Mouse (Mus musculus): ENCODE measurements around the gene Fgd3. TPM values are rescaled to one million over a fixed set of nuclear protein-coding genes. Genes with fewer than 3 reads are reported as not detected.

Fgd3 gene
- polyA plus RNA-seq, 1 experiment from 2014 or later: 0.74 TPM

DNA sequence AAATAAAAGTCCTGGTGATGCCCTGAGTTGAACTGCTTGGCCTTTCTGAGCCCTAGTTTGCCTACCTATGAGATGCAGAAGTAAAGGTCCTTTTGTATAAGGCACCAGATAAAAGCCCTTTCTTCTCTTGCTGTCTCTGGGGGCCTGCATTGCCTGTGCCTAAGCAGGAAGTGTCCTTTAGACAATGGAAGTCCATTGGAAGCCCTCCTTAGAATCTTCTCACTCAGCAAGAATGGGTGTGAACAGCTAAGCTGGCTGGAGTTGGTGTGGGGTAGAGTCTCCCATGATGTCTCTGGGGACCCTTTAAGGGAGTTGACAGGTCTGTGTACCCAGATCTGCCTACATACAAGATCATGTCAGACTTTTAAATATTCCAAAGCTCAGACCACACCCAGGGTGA is 33.3 kb upstream of the Fgd3 start:
- no peak overlapping the region for H3K9ac ChIP-seq
- ATAC-seq (replicated peaks; ENCODE audit: low FRiP score): no peak
- peaks cover 16% of the 10 kb centered on the region; the same call in 1 of the 2 replicates for H3K36me3 ChIP-seq
- peaks cover 10% of the 10 kb centered on the region for H3K4me1 ChIP-seq
- H3K4me2 ChIP-seq: no peak overlapping the region
- H3K4me3 ChIP-seq (replicated peaks): no peak overlapping the region
- H3K27ac ChIP-seq: no peak overlapping the region
- H3K27me3 ChIP-seq: no peaks in the 10 kb centered on the region
- H3K9me3 ChIP-seq (replicated peaks): no peaks in the 10 kb centered on the region

DNA sequence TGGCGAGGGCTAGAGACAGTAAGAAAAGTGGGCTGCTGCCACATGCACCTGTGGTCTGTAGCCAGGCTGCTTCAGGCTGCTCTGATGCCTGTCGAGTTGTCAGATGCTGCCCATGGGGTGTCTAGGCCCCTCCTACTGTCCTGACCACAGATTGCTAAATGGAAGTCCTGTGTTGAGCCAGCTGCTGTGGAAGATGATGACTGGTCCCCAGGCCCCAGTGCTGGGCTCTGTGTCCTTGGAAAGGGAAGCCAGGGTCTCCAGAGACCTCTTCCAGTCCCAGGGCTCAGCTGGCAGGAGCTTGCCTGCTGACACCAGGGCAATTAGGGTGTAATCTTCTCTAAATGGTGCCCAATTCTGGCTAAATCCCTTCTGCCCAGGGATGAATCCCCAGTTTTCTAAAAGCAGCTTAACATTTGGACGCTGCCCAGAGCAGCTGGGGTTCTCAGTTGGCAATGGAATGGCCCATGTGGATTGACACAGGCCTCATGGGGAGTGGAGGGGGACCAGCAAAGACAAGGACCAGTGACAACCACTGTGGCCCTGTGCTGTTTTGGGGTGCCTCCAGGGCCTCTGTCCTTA is 32.6 kb upstream of the Fgd3 start:
- Histone ChIP-seq H3K4me2 (no peak overlapping the region), H3K36me3 (peaks cover 16% of the 10 kb centered on the region; the same call in 1 of the 2 replicates), H3K27me3 (no peaks in the 10 kb centered on the region), H3K4me1 (peaks cover 10% of the 10 kb centered on the region), H3K27ac (no peak overlapping the region), H3K9me3 (replicated peaks) (no peaks in the 10 kb centered on the region), H3K9ac (no peak overlapping the region), H3K4me3 (replicated peaks) (no peak overlapping the region)
- ATAC-seq (replicated peaks; ENCODE audit: low FRiP score): no peak
- 70% methylated on average over 3 of the region's 3 CpGs for WGBS

DNA sequence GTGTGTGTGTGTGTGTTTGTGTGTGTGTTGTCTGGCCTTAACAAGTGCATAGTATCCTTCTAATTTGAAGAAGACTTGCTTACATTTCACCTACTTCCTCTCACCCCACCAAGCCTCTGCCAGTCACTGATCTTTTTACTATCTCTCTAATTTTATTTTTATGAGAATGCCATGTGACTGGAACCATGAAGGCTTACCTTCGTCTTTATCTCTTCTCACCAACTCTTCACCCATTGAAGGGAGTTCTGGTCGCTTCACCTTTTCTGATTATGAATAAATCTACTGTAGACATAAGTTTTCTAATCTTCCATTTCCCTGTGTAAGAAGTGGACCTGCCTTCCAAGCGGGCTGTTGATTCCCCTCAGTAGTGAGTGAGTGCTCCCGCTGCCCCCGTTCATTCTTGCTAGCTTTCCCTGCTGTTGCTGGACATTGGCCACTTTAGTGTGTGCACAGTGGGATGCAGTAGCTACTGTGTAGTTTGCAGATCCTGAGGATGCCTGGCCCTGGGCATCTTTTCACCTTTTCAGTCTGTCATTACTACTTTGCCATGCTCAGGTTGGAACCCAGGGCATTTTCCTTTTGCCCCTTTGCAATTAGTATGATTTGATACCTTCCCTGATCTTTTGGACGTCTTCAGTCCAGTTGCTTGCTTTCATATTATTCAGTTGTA is 29.9 kb upstream of the Fgd3 start:
- H3K36me3 ChIP-seq: 0 out of 2 replicates have a peak, but pooled peaks cover 2% of the 10 kb centered on the region
- H3K4me2 ChIP-seq: no peak overlapping the region
- ATAC-seq (replicated peaks; ENCODE audit: low FRiP score): no peak
- no peak overlapping the region for H3K4me3 ChIP-seq (replicated peaks)
- no peak overlapping the region for H3K9ac ChIP-seq
- no peak overlapping the region for H3K27ac ChIP-seq
- H3K27me3 ChIP-seq: no peaks in the 10 kb centered on the region
- WGBS: 93% methylated on average over 6 of the region's 6 CpGs
- peaks cover 16% of the 10 kb centered on the region for H3K4me1 ChIP-seq
- H3K9me3 ChIP-seq (replicated peaks): no peaks in the 10 kb centered on the region

DNA sequence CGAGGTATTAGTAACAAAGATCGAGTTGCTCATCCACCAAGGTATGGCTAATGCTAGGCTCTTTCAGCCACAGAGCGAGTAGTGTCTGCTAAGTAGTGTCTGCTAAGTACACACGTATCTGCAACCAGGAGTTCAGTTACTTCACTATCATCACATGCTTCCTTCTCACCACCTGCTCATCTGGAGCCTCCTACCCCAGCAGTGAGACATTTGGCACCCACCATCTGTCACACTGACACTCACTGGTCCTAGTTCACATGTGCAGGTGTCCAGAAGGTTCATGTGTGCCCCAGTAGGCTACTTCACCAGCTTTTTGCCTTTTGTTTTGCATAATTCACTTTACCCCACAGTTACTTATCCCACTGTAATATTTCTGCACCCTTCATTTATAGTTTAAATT is 29.2 kb upstream of the Fgd3 start:
- 0 out of 2 replicates have a peak, but pooled peaks cover under 1% of the 10 kb centered on the region for H3K36me3 ChIP-seq
- H3K4me2 ChIP-seq: no peak overlapping the region
- H3K27me3 ChIP-seq: no peaks in the 10 kb centered on the region
- H3K27ac ChIP-seq: no peak overlapping the region
- H3K9me3 ChIP-seq (replicated peaks): no peaks in the 10 kb centered on the region
- 90% methylated on average over 4 of the region's 4 CpGs for WGBS
- no peak for ATAC-seq (replicated peaks; ENCODE audit: low FRiP score)
- H3K9ac ChIP-seq: no peak overlapping the region
- peaks cover 19% of the 10 kb centered on the region for H3K4me1 ChIP-seq
- H3K4me3 ChIP-seq (replicated peaks): no peak overlapping the region

DNA sequence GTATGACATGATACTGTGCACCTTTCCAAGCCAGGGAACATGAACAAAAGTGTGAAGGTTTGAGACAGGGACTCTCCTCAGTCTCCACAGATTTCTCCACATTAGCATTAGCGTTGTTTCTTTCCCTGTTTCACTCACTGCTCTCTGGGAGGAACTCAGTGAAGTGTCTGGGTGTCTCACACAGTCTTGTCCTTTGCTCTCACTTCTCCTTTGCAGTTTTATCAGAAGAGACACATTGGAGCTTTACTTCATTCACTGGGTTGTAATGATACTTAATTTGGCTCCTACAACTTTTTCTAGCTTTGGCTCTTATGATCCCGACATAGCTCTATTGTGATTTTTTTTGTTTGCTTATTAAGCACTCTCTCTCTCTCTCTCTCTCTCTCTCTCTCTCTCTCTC is 28.4 kb upstream of the Fgd3 start:
- H3K27me3 ChIP-seq: no peaks in the 10 kb centered on the region
- ATAC-seq (replicated peaks; ENCODE audit: low FRiP score): no peak
- 87% methylated on average over 2 of the region's 2 CpGs for WGBS
- no peak overlapping the region for H3K27ac ChIP-seq
- H3K9ac ChIP-seq: no peak overlapping the region
- H3K4me1 ChIP-seq: peaks cover 27% of the 10 kb centered on the region
- H3K4me2 ChIP-seq: no peak overlapping the region
- H3K9me3 ChIP-seq (replicated peaks): no peaks in the 10 kb centered on the region
- no peaks in the 10 kb centered on the region for H3K36me3 ChIP-seq
- no peak overlapping the region for H3K4me3 ChIP-seq (replicated peaks)

DNA sequence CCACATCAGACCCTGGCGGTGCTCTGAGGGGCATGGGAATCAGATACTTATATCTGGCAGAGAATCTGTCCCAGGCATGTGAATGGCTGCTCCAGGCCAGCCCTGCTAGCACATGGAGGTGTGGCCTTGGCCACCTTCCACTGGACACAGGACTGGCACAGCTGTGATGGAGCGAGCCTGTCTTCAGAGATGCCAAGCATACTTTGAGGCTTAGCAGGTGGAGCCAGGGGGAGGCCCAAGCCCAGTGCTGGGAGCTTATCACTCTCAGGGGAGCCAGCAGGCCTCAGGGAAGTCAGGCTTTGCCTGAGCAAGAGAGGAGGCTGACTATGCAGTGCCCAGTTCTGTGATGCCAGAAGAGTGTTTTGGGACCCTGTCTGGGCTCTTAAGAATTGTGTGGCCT is 25.4 kb upstream of the Fgd3 start:
- Histone ChIP-seq H3K4me3 (replicated peaks) (no peak overlapping the region), H3K27me3 (no peaks in the 10 kb centered on the region), H3K9ac (no peak overlapping the region), H3K27ac (no peak overlapping the region), H3K4me1 (peaks cover 39% of the 10 kb centered on the region), H3K36me3 (no peaks in the 10 kb centered on the region), H3K4me2 (no peak overlapping the region), H3K9me3 (replicated peaks) (no peaks in the 10 kb centered on the region)
- WGBS: 69% methylated on average over 2 of the region's 2 CpGs
- no peak for ATAC-seq (replicated peaks; ENCODE audit: low FRiP score)

DNA sequence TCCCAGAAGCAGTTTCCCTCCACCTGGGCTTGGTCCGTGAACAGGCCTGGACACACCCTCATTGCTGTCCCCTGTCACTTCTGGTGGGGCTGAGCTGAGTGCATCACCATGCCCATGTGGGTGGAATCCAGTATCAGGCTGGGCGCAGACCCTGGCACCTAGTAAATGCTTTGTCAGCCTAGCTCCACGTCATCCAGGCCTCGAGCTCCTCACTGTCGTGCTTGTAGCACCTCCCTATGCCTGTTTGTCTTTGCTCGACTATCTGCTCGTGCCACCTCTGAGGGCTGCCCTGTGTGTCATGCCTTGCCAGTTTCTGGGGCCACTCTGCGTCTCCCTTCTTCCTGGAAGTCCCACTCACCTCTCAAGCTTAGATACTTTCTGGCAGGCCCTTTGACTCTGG is 24.5 kb upstream of the Fgd3 start:
- H3K9ac ChIP-seq: no peak overlapping the region
- no peaks in the 10 kb centered on the region for H3K9me3 ChIP-seq (replicated peaks)
- peaks cover 40% of the 10 kb centered on the region for H3K4me1 ChIP-seq
- H3K36me3 ChIP-seq: no peaks in the 10 kb centered on the region
- no peak overlapping the region for H3K4me2 ChIP-seq
- no peak for ATAC-seq (replicated peaks; ENCODE audit: low FRiP score)
- no peaks in the 10 kb centered on the region for H3K27me3 ChIP-seq
- WGBS: 71% methylated on average over 8 of the region's 8 CpGs
- no peak overlapping the region for H3K4me3 ChIP-seq (replicated peaks)
- no peak overlapping the region for H3K27ac ChIP-seq

DNA sequence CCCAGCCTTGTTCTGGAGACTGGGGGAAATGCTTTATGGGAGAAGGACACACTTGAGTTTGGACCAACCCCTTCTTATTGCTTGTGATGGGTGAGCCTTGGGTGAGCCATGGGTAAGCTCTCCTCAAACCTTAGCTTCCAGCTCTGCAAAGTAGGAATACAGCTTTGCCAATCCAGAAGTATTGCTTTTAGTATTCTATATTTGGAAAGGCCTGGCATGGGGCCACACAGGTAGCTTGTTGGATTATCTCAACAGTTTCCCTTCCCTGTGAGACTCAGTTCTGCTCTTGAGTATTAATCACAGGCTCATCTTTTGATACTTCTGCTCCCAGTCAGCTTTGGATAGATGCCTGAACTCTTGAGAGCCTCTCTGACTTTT is 22.6 kb upstream of the Fgd3 start:
- Histone ChIP-seq H3K36me3 (no peaks in the 10 kb centered on the region), H3K4me1 (peaks cover 40% of the 10 kb centered on the region), H3K4me3 (replicated peaks) (peak overlapping the region; percentile 85), H3K4me2 (peak overlapping the region; percentile 78), H3K27me3 (no peaks in the 10 kb centered on the region), H3K9me3 (replicated peaks) (no peaks in the 10 kb centered on the region), H3K9ac (peak overlapping the region; percentile 90; the same call in 1 of the 2 replicates), H3K27ac (no peak overlapping the region)
- ATAC-seq (replicated peaks; ENCODE audit: low FRiP score): no peak

DNA sequence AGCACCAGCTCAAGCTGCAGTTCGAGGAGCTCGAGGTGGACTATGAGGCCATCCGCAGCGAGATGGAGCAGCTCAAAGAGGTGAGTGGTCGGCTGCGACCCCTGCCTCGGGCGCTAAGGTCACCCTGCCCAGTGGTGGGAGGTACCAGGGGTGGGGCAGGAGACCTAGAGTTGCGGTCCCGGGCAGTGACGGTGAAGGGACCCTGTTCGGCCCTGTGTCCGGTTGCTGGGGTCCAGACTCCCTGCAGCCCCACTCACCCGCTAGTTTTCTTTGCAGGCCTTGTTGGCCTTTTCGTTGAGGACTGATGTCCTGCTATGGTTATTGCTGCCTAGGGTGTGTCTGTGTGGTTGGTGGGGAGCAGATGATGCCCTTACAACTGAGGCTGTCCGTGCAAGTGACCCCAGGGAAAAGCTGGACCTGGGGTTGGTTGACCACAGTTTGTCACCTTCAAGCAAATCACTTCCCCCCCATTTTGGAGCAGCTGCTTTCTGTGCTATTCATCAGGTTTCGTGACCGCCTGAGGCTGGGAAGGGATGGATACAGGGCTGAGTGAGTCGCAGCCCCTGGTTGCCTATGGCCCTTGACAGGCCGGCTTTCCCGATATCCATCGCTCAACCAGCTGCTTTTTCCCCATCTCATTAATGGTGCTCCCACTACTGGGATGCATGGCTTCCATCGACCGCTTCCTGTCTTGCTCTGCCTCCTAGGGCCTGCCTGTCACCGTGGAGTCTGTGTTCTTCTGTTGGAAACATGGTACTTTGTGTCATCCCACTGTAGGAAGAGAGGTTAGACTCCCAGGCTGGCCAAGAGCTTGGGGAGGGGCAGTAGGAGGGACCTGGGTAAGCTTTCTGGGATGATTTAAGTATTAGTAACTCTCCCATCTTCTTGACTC is 22.0 kb upstream of the Fgd3 start:
- peaks cover 40% of the 10 kb centered on the region for H3K4me1 ChIP-seq
- H3K9ac ChIP-seq: peak overlapping the region; percentile 90
- H3K4me2 ChIP-seq: peak overlapping the region; percentile 78
- no peaks in the 10 kb centered on the region for H3K27me3 ChIP-seq
- H3K27ac ChIP-seq: peak overlapping the region; percentile 63
- H3K4me3 ChIP-seq (replicated peaks): peak overlapping the region; percentile 85
- H3K36me3 ChIP-seq: no peaks in the 10 kb centered on the region
- 6% methylated on average over 25 of the region's 25 CpGs for WGBS
- ATAC-seq (replicated peaks; ENCODE audit: low FRiP score): peak; percentile 37
- no peaks in the 10 kb centered on the region for H3K9me3 ChIP-seq (replicated peaks)

DNA sequence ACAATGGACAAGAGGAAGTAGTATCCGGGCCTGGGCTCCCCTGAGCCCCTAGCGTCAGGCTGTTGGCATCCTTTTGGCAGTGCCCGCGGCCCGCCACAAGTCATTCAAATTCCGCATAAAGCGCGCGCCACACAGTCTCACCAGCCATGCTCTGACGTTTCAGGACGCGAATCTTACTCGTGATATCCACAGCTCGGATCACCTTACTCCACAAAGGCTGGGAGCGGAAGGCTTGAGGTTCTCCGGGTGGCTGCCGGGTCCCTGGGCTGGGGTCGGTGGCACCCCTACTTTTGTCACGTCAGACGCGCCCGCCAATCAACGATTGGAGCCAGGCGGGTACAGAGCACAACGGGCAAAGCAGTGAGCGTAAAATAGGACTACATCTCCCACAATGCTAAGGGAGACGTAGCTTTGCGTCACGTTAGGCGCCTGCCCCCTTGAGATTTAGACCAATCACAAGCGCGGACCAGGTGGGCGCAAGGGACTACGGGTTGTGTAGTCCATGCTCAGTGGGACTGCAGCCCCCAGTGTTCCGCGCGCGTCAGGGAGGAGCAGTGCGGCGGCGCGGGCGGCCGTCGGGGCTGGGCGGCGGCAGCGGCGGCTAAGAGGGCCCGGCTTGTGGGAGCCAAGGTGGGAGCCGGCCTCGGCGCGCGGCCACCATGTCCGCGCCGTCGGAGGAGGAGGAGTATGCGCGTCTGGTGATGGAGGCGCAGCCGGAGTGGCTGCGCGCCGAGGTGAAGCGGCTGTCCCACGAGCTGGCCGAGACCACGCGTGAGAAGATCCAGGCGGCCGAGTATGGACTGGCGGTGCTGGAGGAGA is 21.1 kb upstream of the Fgd3 start, which contains the start of gene Bicd2:
Gene Bicd2 (plus strand): TSS at position 574 of the 819 bp plus-strand sequence.
- H3K4me1 ChIP-seq: peaks cover 40% of the 10 kb centered on the region
- H3K27me3 ChIP-seq: no peaks in the 10 kb centered on the region
- peak within 1 kb of the TSS; percentile 78 for H3K4me2 ChIP-seq
- peak within 1 kb of the TSS; percentile 90 for H3K9ac ChIP-seq
- under 1% methylated on average over 74 of the region's 74 CpGs for WGBS
- peak; percentile 99 for ATAC-seq (replicated peaks; ENCODE audit: low FRiP score)
- H3K36me3 ChIP-seq: no peaks in the 10 kb centered on the region
- H3K4me3 ChIP-seq (replicated peaks): peak within 1 kb of the TSS; percentile 85
- H3K27ac ChIP-seq: peak within 1 kb of the TSS; percentile 63
- no peaks in the 10 kb centered on the region for H3K9me3 ChIP-seq (replicated peaks)

DNA sequence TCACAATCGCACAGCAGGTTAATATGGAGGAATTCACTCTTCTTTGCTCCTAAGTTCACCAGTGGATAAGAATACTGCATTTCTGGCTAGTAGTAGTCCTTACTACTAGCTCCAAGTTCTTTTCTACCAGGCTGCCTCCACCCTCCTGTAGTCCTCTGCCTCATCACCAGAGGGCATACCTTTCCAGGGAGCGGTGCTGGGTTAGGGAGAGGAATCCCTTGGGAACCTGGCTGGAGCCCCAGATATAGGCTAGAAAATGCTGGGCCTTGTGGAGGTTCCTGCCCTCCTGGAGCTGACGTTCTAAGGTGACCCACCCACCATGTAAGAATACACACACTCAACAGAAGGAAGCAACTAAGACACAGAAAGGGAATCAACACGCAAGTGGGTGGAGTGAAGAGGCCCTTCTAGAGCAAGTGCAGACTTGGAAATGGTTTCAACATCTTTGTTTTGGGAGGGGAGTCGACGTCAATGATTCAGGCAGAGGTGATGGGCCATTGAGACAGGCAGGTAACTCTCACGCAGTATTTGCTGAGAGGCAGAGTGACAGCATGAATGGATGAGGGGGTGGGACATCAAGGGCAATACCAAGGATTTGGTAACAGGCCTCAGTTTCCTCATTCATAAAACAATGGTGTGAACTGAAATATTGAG is 18.9 kb upstream of the Fgd3 start:
- Histone ChIP-seq H3K4me2 (no peak overlapping the region), H3K4me3 (replicated peaks) (no peak overlapping the region), H3K9ac (no peak overlapping the region), H3K36me3 (no peaks in the 10 kb centered on the region), H3K27me3 (no peaks in the 10 kb centered on the region), H3K27ac (no peak overlapping the region), H3K4me1 (peaks cover 26% of the 10 kb centered on the region), H3K9me3 (replicated peaks) (no peaks in the 10 kb centered on the region)
- no peak for ATAC-seq (replicated peaks; ENCODE audit: low FRiP score)
- WGBS: 76% methylated on average over 7 of the region's 7 CpGs

All from kidney, embryonic 15.5 days (tissue).